Mouse (Mus musculus): ENCODE data around the gene Atp6v0e2. TPM values are rescaled to one million over a fixed set of nuclear protein-coding genes. Genes with fewer than 3 reads are reported as not detected.
A peak's percentile ranks its signal among the peaks of the same experiment; 100 is the strongest.

Atp6v0e2 gene
- total RNA-seq, 2 experiments from 2014 or later, result 423 to 437 TPM

DNA sequence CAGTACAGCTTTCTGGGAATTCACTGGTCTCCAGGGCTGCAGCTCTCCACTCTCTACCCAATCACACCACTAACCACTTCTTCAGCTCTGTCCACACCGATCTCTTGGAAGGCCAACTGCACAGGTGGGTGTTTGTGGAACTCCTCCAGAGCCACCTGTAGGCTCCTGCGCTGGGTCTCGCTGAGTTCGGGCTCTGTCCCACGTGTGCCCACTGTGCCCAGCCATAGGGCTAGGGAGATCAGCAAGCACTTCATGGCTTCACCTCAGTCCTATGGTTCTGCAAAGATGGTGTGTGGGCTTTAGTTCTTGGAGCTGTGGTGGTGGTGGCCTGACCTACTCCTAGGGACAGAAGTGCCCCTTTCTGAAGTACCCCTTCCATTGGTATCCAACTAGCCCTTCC is 34.6 kb downstream of the Atp6v0e2 start:
- DNase-seq (ENCODE audit: low spot score in 2 of 2), result no peak

DNA sequence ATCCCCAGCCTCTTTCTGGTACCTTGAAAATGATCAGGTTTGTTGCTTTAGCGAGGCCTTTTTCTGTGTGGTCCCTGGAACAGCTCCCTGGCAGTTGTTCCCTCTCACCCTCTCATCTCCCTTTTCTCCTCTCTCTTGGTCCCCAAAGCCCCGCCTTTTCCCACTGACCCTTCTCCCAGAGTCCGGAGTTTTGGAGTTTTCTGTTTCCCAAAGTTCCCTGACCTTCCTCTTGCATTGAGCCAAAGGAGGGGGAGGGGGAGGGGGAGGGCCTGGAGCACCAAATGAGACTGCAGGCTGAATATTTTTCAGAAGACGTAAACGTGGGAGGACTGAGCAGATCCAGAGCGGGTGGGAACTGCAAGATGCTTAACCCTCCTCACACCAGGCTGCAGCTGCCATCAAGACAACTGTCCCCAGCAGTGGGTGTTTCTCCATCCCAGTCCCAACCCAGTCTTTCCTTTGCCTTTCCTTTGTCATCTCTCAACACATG is 35.2 kb downstream of the Atp6v0e2 start, which contains the start of gene Rarres2:
Gene Rarres2, minus strand, starts transcription at position 218 of the 490 bp plus-strand sequence.
- DNase-seq (ENCODE audit: low spot score in 2 of 2), result no peak

DNA sequence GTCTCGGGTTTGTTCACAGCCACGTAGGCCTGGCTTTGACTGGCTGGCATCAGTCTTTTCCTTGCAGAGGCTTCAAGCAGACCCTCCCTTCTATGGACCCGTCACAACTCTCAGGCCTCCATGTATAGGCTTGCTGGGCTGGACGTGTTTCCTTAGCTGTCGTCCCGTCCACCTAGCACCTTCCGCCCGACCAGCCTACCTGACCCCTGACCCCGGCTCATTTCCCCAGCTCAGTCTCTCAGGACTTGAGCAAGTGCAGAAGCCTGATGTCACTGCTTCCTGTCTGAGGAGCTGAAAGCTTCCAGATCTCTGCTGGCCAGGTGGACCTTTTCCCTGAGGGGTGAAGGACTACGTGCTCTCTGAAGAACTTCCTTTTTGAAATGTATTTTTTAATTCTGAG is 35.9 kb downstream of the Atp6v0e2 start:
- no peak for DNase-seq (ENCODE audit: low spot score in 2 of 2)

DNA sequence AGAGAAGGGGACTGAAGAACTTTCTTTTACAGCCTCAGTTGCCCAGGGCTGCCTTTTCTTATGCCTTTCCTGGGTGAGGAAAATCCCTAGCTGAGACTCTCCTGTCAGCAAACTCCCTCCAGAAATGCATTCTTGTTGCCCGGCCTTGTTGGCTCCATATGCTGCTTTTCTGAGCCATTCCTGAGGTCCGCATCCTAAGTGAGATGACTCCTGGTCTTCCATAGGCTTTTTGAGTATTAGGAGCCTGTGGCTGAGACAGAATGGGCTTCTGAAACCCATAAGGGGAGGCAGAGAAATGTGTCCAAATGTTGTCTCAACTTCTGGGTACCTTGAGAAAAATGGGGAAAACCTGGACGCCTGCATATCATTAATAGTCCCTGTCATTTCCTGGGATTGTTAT is 36.6 kb downstream of the Atp6v0e2 start:
- no peak for DNase-seq (ENCODE audit: low spot score in 2 of 2)

DNA sequence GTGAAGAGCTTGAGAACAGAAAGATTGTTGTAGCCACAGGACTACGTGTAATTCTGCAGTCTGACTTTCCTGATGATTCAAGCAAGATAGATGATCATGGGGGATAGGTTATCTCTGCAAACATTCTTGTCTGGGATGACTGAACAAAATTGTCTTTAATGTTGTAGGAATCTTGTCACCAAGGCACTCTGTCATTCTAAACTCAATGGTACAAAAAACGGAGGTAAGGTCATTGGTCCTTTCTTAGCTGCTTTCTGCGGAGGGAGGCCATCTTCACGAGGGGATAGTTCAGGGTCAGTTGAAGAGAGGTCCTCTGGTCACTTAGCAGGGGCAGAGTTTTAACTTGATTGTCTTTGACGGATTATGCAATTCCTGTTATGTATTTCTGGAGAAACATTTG is 41.3 kb downstream of the Atp6v0e2 start:
- DNase-seq (ENCODE audit: low spot score in 2 of 2), result no peak

DNA sequence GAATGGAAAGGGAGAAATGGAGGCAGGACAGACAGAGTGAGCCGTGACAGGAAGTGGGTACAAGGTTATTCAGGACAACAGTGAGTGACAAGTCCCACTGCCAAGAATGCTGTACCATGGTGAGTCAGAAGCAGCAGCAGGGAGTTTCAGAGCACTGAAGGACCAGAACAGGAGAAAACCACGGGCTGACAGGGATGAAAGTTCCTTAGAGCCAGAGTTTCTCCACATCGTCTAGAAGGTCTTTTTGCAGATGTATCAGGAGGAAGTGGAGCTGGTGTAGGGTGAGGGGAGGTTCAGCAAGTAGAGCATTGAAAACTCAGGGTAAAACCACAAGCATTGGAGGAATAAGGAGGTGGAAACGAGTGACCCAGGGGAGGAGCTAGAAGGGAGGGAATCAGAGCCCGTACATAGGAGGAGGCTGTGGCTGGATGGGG is 41.8 kb downstream of the Atp6v0e2 start:
- DNase-seq (ENCODE audit: low spot score in 2 of 2), result no peak

DNA sequence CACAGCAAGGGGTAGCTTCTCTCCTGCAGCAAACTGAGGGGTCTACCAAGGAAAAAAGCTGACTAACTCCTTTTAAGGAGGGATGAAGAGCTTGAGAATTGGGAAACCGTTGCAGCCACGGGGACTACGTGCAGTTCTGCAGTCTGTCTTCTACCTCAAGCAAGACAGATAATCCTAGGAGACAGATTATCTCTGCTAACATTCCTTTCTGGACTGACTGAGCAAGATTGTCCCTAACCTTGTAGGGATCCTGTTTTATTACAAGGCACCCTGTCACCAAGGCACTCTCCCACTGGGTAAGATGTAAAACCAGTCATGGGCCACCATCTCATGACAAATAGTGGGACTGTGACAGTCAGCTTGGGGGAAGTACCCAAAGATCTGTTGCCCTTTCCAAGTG is 43.8 kb downstream of the Atp6v0e2 start:
- no peak for DNase-seq (ENCODE audit: low spot score in 2 of 2)

DNA sequence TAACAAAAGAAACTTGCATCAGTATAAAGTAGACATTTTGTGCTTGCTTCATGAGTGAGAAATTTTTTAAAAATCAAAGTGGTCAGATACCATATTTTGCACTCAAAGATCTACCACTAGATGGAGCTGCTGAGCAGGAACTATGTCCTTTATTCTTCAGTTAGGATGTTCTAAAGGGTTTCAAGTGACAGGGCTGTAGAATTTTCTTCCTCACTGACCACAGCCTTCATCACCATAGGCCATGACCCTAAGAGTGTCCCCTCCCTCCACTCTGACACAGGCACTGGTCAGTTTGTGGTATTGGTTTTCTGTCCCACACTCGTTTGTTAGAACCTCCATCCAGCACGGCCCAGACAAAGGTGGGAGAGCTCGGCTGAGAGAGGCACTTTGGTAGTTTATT is 44.6 kb downstream of the Atp6v0e2 start:
- DNase-seq (ENCODE audit: low spot score in 2 of 2), result peak in 1 of 2 experiments; percentile 66

DNA sequence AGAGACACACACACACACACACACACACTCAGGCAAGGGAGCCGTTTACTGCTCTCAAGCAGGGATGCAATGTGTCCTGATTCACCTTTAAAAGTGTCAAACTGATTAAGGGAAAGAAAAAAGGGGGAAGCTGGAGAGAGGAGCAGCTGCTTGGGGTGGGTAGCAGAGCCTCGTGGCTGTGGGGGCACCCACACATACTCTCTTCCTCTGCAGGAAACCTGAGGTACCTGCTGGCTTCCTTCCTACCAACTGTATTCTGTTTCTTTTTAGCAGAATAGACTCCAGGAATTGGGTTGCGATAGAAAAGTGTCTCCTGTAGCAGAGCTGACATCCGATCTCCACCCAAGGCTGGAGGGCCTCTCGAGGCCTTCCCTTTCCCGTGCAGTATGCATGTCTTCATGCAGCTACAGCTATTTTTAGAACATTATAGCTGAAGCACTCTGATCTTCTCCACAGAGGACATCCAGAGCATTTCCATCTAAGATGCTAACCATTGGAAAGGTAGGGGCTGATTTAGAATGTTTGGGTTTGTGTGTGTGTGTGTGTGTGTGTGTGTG is 51.9 kb downstream of the Atp6v0e2 start, which contains the start of gene Gm45021:
Gene Gm45021, plus strand, starts transcription at position 417 of the 557 bp plus-strand sequence.
- DNase-seq (ENCODE audit: low spot score in 2 of 2), result no peak

Other genes with a start within 250 kb of the Atp6v0e2 start
- 10 to 100 TPM; 45.9 to 47.5 TPM for gene Krba1, start 142.0 kb upstream of the Atp6v0e2 start, total RNA-seq (2021)
- 10 to 100 TPM; 30.9 to 31.6 TPM for gene Zfp467, start 91.8 kb upstream of the Atp6v0e2 start, total RNA-seq (2021)
- 1 to 10 TPM in 1 of 2 experiments, under 1 TPM in 1; 0.16 to 1.1 TPM for gene Sspo, start 89.4 kb upstream of the Atp6v0e2 start, total RNA-seq (2021)
- gene Lrrc61, start 17.2 kb downstream of the Atp6v0e2 start, total RNA-seq (2021), result 10 to 100 TPM; 35.4 to 40.3 TPM
- 10 to 100 TPM; 12.0 to 14.4 TPM for gene Rarres2, start 35.2 kb downstream of the Atp6v0e2 start, total RNA-seq (2021)
- gene Gm45021, start 52.0 kb downstream of the Atp6v0e2 start, total RNA-seq (2021), result not detected
- 10 to 100 TPM; 55.0 to 58.6 TPM for gene Repin1, start 56.3 kb downstream of the Atp6v0e2 start, total RNA-seq (2021)
- gene Gm44965, start 56.3 kb downstream of the Atp6v0e2 start, total RNA-seq (2021), result not detected
- gene Zfp775, start 64.4 kb downstream of the Atp6v0e2 start, total RNA-seq (2021), result 1 to 10 TPM; 6.0 to 8.1 TPM
- 10 to 100 TPM; 15.9 to 16.0 TPM for gene AI854703, start 89.1 kb downstream of the Atp6v0e2 start, total RNA-seq (2021)
- gene Gimap8, start 109.6 kb downstream of the Atp6v0e2 start, total RNA-seq (2021), result under 1 TPM; 0.91 to 0.93 TPM
- gene Gimap9, start 138.5 kb downstream of the Atp6v0e2 start, total RNA-seq (2021), result under 1 TPM; 0.70 to 0.80 TPM
- gene Gimap4, start 146.9 kb downstream of the Atp6v0e2 start, total RNA-seq (2021), result under 1 TPM; 0.28 to 0.75 TPM
- 1 to 10 TPM; 3.6 to 4.1 TPM for gene Gimap6, start 170.6 kb downstream of the Atp6v0e2 start, total RNA-seq (2021)
- 1 to 10 TPM in 1 of 2 experiments, not detected in 1; 2.3 TPM for gene Gm28053, start 181.0 kb downstream of the Atp6v0e2 start, total RNA-seq (2021)
- not detected for gene Gimap7, start 181.0 kb downstream of the Atp6v0e2 start, total RNA-seq (2021)
- gene Gimap1, start 201.4 kb downstream of the Atp6v0e2 start, total RNA-seq (2021), result 1 to 10 TPM; 2.1 to 2.3 TPM
- gene Gimap5, start 208.6 kb downstream of the Atp6v0e2 start, total RNA-seq (2021), result 1 to 10 TPM in 1 of 2 experiments, under 1 TPM in 1; 0.89 to 1.4 TPM
- not detected for gene Gimap3, start 233.2 kb downstream of the Atp6v0e2 start, total RNA-seq (2021)